Mouse (Mus musculus): ENCODE results near the gene Cyb5rl.

- TF ChIP-seq EP300 (IDR thresholded peaks at IDR 0.05; ENCODE audit: insufficient read depth, low read depth, low read length) (no peak), POLR2A (IDR thresholded peaks at IDR 0.05; ENCODE audit: insufficient read depth, low read depth, low read length) (no peak), CTCF (IDR thresholded peaks at IDR 0.05) (no peak)
Measured at GRCm38 (mm10) chr4:107079716-107080115, 12.9 kb downstream of the Cyb5rl start.
